Mouse (Mus musculus): ENCODE measurements around the gene Ptprf.

GRCm38 (mm10) chr4:118243298-118243697 is 47.9 kb downstream of the Ptprf start:
- no peak for TF ChIP-seq CTCF (IDR thresholded peaks at IDR 0.05; ENCODE audit: low read depth, low read length)
- TF ChIP-seq POLR2A (IDR thresholded peaks at IDR 0.05; ENCODE audit: extremely low read depth, insufficient read depth, low read length) = no peak
